Mouse (Mus musculus): ENCODE measurements around the gene 4933402J07Rik. TPM values are rescaled to one million over a fixed set of nuclear protein-coding genes. Genes with fewer than 3 reads are reported as not detected.

4933402J07Rik gene
- total RNA-seq (2021) (not detected), polyA plus RNA-seq (2012; rRNA removed) (0.10 and 0.18 TPM in 2 replicates)
- long read RNA-seq = 0 reads

GRCm38 (mm10) chr8:87563553-87563952 is at the start of gene 4933402J07Rik:
Gene 4933402J07Rik, plus strand, starts transcription at chr8:87563853.
- 34% methylated on average over 2 of the region's 2 CpGs for WGBS
- intact Hi-C loops (cut with DNase I) = no loop called here
- no peaks in the 10 kb centered on the region for H3K36me3 ChIP-seq (ENCODE audit: control insufficient read depth, insufficient read depth, low read length)

DNA sequence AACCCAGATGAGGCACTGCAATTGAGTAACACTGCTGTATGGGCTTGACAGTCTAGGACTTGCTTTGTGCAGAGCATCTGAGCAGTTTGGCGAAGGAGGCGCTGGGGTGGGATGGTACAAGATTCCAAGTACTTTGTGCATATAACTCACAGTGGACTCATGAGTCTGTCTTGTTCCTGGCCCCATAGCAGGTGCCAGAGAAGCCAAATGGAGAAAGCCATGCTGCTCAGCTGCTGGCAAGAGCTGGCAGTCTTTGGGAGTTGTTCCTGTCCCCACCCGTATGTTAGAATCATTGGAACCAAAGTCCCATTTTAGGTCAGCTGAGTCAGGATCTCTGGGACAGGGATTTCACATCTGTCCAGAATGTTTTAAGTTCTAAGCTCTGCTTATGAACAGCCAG is 46.5 kb upstream of the 4933402J07Rik start:
- WGBS = 97% methylated on average over 3 of the region's 3 CpGs
- Histone ChIP-seq H3K27ac (no peak overlapping the region), H3K36me3 (ENCODE audit: control insufficient read depth, insufficient read depth, low read length) (no peaks in the 10 kb centered on the region), H3K9ac (ENCODE audit: low read depth, low read length) (no peak overlapping the region), H3K4me3 (no peak overlapping the region), H3K4me1 (ENCODE audit: control insufficient read depth, insufficient read depth, low read length) (no peaks in the 10 kb centered on the region), H3K79me2 (replicated peaks; ENCODE audit: control insufficient read depth, insufficient read depth, low read length) (no peaks in the 10 kb centered on the region), H3K27me3 (ENCODE audit: control insufficient read depth, insufficient read depth, low read length) (no peaks in the 10 kb centered on the region)
- intact Hi-C loops (cut with DNase I) = no loop called here
- DNase-seq = no peak
- TF ChIP-seq POLR2A (IDR thresholded peaks at IDR 0.05; ENCODE audit: insufficient read depth, low read depth, low read length) (no peak), CTCF (IDR thresholded peaks at IDR 0.05) (no peak), EP300 (IDR thresholded peaks at IDR 0.05; ENCODE audit: insufficient read depth, low read depth, low read length) (no peak)

More at GRCm38 (mm10) chr8:87563553-87563952, at the start of gene 4933402J07Rik:
- no peaks in the 10 kb centered on the region for H3K4me1 ChIP-seq (ENCODE audit: control insufficient read depth, insufficient read depth, low read length)
- no peaks in the 10 kb centered on the region for H3K79me2 ChIP-seq (replicated peaks; ENCODE audit: control insufficient read depth, insufficient read depth, low read length)
- no peak for DNase-seq
- H3K27ac ChIP-seq = no peak within 1 kb of the TSS
- H3K27me3 ChIP-seq (ENCODE audit: control insufficient read depth, insufficient read depth, low read length) = no peaks in the 10 kb centered on the region
- TF ChIP-seq POLR2A (IDR thresholded peaks at IDR 0.05; ENCODE audit: insufficient read depth, low read depth, low read length) (no peak), EP300 (IDR thresholded peaks at IDR 0.05; ENCODE audit: insufficient read depth, low read depth, low read length) (no peak), CTCF (IDR thresholded peaks at IDR 0.05) (no peak)
- H3K4me3 ChIP-seq = no peak within 1 kb of the TSS
- no peak within 1 kb of the TSS for H3K9ac ChIP-seq (ENCODE audit: low read depth, low read length)

DNA sequence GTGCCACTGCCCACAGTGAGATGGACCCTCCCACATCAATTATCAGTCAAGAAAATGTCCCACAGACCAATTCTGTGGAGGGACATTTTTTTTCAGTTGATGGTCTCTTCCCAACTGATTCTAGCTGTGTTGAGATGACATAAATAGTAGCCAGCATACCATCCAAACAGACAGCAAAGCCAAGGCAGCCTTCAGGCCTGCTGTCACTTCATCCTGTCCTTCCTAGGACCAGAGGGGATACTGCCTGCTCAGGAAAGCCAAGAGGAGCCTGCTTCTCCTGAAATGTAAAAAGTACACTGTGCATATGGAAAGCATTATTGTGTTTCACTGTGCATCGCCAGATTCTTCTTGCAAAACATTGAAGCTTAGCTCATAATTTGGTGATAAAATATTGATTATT is 38.6 kb upstream of the 4933402J07Rik start:
- intact Hi-C loops (cut with DNase I) = no loop called here
- Histone ChIP-seq H3K79me2 (replicated peaks; ENCODE audit: control insufficient read depth, insufficient read depth, low read length) (no peaks in the 10 kb centered on the region), H3K27ac (no peak overlapping the region), H3K9ac (ENCODE audit: low read depth, low read length) (no peak overlapping the region), H3K36me3 (ENCODE audit: control insufficient read depth, insufficient read depth, low read length) (no peaks in the 10 kb centered on the region), H3K4me3 (no peak overlapping the region), H3K4me1 (ENCODE audit: control insufficient read depth, insufficient read depth, low read length) (no peaks in the 10 kb centered on the region), H3K27me3 (ENCODE audit: control insufficient read depth, insufficient read depth, low read length) (no peaks in the 10 kb centered on the region)
- TF ChIP-seq POLR2A (IDR thresholded peaks at IDR 0.05; ENCODE audit: insufficient read depth, low read depth, low read length) (no peak), EP300 (IDR thresholded peaks at IDR 0.05; ENCODE audit: insufficient read depth, low read depth, low read length) (no peak), CTCF (IDR thresholded peaks at IDR 0.05) (no peak)
- WGBS = 82% methylated on average over 1 of the region's 1 CpGs
- no peak for DNase-seq

DNA sequence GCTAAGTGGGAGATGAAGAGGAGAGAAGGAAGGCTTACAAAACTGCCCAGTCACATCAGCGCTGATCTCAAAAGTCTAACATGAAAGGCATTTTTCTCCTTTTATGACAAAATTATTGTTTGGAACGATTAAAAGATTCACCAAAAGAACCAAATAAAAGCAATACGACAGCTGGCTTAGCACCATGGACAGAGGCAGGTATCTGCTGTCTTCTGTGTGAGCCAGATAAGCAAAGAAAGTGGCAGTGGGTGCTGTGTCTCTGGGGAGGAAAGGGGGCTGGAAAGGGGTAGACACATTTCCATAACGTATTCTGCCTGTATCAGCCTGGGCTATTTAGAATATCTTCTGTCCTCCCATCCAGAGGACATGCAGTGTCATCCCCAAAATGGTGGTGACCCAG is 32.5 kb upstream of the 4933402J07Rik start:
- TF ChIP-seq EP300 (IDR thresholded peaks at IDR 0.05; ENCODE audit: insufficient read depth, low read depth, low read length) (no peak), CTCF (IDR thresholded peaks at IDR 0.05) (no peak), POLR2A (IDR thresholded peaks at IDR 0.05; ENCODE audit: insufficient read depth, low read depth, low read length) (no peak)
- 42% methylated on average over 4 of the region's 4 CpGs for WGBS
- no peak for DNase-seq

GRCm38 (mm10) chr8:87533476-87533875 is 30.2 kb upstream of the 4933402J07Rik start:
- no peaks in the 10 kb centered on the region for H3K36me3 ChIP-seq (ENCODE audit: control insufficient read depth, insufficient read depth, low read length)
- no peaks in the 10 kb centered on the region for H3K79me2 ChIP-seq (replicated peaks; ENCODE audit: control insufficient read depth, insufficient read depth, low read length)
- TF ChIP-seq EP300 (IDR thresholded peaks at IDR 0.05; ENCODE audit: insufficient read depth, low read depth, low read length) = no peak
- TF ChIP-seq CTCF (IDR thresholded peaks at IDR 0.05) = no peak
- no peak for TF ChIP-seq POLR2A (IDR thresholded peaks at IDR 0.05; ENCODE audit: insufficient read depth, low read depth, low read length)
- no peak overlapping the region for H3K4me3 ChIP-seq
- no peak overlapping the region for H3K9ac ChIP-seq (ENCODE audit: low read depth, low read length)
- WGBS = 41% methylated on average over 4 of the region's 4 CpGs
- H3K27me3 ChIP-seq (ENCODE audit: control insufficient read depth, insufficient read depth, low read length) = no peaks in the 10 kb centered on the region
- intact Hi-C loops (cut with DNase I) = loop anchor here (10.0 kb wide), 1 partner anchor 319 kb away; no protein-coding TSS in a partner anchor
- H3K27ac ChIP-seq = no peak overlapping the region
- DNase-seq = no peak
- H3K4me1 ChIP-seq (ENCODE audit: control insufficient read depth, insufficient read depth, low read length) = no peaks in the 10 kb centered on the region; the same call in 1 of the 2 replicates

More for the DNA sequence above, 32.5 kb upstream of the 4933402J07Rik start:
- Histone ChIP-seq H3K4me1 (ENCODE audit: control insufficient read depth, insufficient read depth, low read length) (no peaks in the 10 kb centered on the region), H3K27me3 (ENCODE audit: control insufficient read depth, insufficient read depth, low read length) (no peaks in the 10 kb centered on the region), H3K27ac (no peak overlapping the region), H3K4me3 (no peak overlapping the region), H3K9ac (ENCODE audit: low read depth, low read length) (no peak overlapping the region), H3K36me3 (ENCODE audit: control insufficient read depth, insufficient read depth, low read length) (no peaks in the 10 kb centered on the region), H3K79me2 (replicated peaks; ENCODE audit: control insufficient read depth, insufficient read depth, low read length) (no peaks in the 10 kb centered on the region)
- intact Hi-C loops (cut with DNase I) = loop anchor here (10.0 kb wide), 1 partner anchor 316 kb away; no protein-coding TSS in a partner anchor

DNA sequence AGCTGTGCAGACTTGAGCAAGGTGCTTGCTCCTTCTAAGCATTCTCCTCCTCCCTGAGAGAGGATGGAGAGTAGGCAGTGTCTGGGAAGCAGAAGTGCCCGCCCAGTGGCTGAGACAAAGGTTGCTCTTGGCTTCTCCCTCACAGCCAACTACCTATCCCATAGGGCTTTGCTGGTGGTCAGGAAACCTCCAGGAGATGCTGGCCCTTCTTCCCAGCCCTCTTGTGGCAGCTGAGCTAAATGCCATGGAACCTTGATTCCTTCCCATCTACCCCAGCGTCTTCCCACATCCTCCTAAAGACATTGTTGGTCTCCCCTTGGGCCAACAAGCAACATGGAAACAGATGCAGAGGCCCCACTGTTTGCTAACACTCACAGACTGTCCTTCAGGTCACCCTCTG is 28.8 kb upstream of the 4933402J07Rik start:
- no peak overlapping the region for H3K4me3 ChIP-seq
- H3K27me3 ChIP-seq (ENCODE audit: control insufficient read depth, insufficient read depth, low read length) = no peaks in the 10 kb centered on the region
- TF ChIP-seq CTCF (IDR thresholded peaks at IDR 0.05) (no peak), EP300 (IDR thresholded peaks at IDR 0.05; ENCODE audit: insufficient read depth, low read depth, low read length) (no peak), POLR2A (IDR thresholded peaks at IDR 0.05; ENCODE audit: insufficient read depth, low read depth, low read length) (no peak)
- H3K27ac ChIP-seq = no peak overlapping the region
- no peaks in the 10 kb centered on the region for H3K79me2 ChIP-seq (replicated peaks; ENCODE audit: control insufficient read depth, insufficient read depth, low read length)
- WGBS = 25% methylated on average over 2 of the region's 2 CpGs
- H3K36me3 ChIP-seq (ENCODE audit: control insufficient read depth, insufficient read depth, low read length) = no peaks in the 10 kb centered on the region
- intact Hi-C loops (cut with DNase I) = loop anchor here (10.0 kb wide), 1 partner anchor 320 kb away; no protein-coding TSS in a partner anchor
- no peak for DNase-seq
- H3K4me1 ChIP-seq (ENCODE audit: control insufficient read depth, insufficient read depth, low read length) = no peaks in the 10 kb centered on the region; the same call in 1 of the 2 replicates
- H3K9ac ChIP-seq (ENCODE audit: low read depth, low read length) = no peak overlapping the region

All from heart, adult 2 months (tissue).